Mouse (Mus musculus): ENCODE measurements around the gene Lrfn5. TPM values are rescaled to one million over a fixed set of nuclear protein-coding genes. Genes with fewer than 3 reads are reported as not detected.

Lrfn5 gene
- polyA plus RNA-seq (2015; fragmentation: Nextera tagmentation; extraction: Ambion mirVana): 2.2 and 2.8 TPM in 2 replicates

DNA sequence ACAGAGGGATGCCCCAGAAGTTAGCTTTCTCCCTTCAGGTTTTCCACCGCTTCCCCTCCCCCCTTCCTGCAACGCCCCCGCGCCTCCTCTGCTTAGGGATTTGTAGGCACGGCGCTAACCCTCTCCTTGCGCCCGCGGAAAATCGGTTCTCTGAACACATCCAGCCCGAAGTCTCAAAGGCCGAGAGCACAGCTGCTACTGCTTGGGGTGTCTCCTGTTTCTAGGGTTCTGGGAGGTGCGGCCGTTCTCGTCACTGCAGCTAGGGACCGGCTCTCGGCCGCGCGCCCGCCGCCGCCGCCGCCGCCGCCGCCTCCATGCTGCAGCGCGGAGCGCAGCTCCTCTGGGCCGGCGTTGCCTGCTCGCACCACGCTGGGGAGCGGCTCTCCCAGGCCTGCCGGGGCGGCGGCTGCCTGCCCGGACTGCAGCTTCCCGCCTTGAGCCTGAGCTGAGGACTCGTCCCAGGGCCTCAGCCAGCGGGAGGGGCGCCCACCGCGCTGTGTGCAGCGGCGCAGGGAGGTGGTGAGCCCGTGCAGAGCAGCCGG, at the start of gene Lrfn5:
Gene Lrfn5, plus strand, starts transcription at position 322 of the 542 bp plus-strand sequence.
- peak within 1 kb of the TSS; percentile 50 for H3K9ac ChIP-seq
- H3K27ac ChIP-seq: 0 out of 2 replicates have a peak within 1 kb of the TSS, but pooled peaks have one; percentile 32
- H3K36me3 ChIP-seq: no peaks in the 10 kb centered on the region
- H3K4me3 ChIP-seq (replicated peaks): peak within 1 kb of the TSS; percentile 58
- H3K9me3 ChIP-seq (replicated peaks): no peaks in the 10 kb centered on the region
- ATAC-seq (replicated peaks; ENCODE audit: low FRiP score): peak; percentile 95
- peaks cover 25% of the 10 kb centered on the region for H3K4me1 ChIP-seq
- peak within 1 kb of the TSS; percentile 86 for H3K4me2 ChIP-seq
- under 1% methylated on average over 43 of the region's 50 CpGs for WGBS
- H3K27me3 ChIP-seq: peaks cover 57% of the 10 kb centered on the region

GRCm38 (mm10) chr12:61521501-61522147, 1.3 kb upstream of the Lrfn5 start:
- peaks cover 25% of the 10 kb centered on the region for H3K4me1 ChIP-seq
- ATAC-seq (replicated peaks; ENCODE audit: low FRiP score): no peak
- H3K27me3 ChIP-seq: peaks cover 55% of the 10 kb centered on the region
- peak overlapping the region; percentile 20 for H3K4me3 ChIP-seq (replicated peaks)
- H3K36me3 ChIP-seq: no peaks in the 10 kb centered on the region
- H3K4me2 ChIP-seq: peak overlapping the region; percentile 50
- H3K9me3 ChIP-seq (replicated peaks): no peaks in the 10 kb centered on the region
- H3K9ac ChIP-seq: no peak overlapping the region
- no peak overlapping the region for H3K27ac ChIP-seq
- 3% methylated on average over 20 of the region's 20 CpGs for WGBS

- H3K4me1 ChIP-seq: peaks cover 25% of the 10 kb centered on the region
- H3K9ac ChIP-seq: peak overlapping the region; percentile 50; the same call in 1 of the 2 replicates
- peak; percentile 60 for ATAC-seq (replicated peaks; ENCODE audit: low FRiP score)
- peak overlapping the region; percentile 86 for H3K4me2 ChIP-seq
- H3K4me3 ChIP-seq (replicated peaks): peak overlapping the region; percentile 58
- peaks cover 57% of the 10 kb centered on the region for H3K27me3 ChIP-seq
- WGBS: 4% methylated on average over 6 of the region's 6 CpGs
- H3K27ac ChIP-seq: no peak overlapping the region
- no peaks in the 10 kb centered on the region for H3K36me3 ChIP-seq
- no peaks in the 10 kb centered on the region for H3K9me3 ChIP-seq (replicated peaks)
Measured at GRCm38 (mm10) chr12:61522148-61522828, 662 bp upstream of the Lrfn5 start.

DNA sequence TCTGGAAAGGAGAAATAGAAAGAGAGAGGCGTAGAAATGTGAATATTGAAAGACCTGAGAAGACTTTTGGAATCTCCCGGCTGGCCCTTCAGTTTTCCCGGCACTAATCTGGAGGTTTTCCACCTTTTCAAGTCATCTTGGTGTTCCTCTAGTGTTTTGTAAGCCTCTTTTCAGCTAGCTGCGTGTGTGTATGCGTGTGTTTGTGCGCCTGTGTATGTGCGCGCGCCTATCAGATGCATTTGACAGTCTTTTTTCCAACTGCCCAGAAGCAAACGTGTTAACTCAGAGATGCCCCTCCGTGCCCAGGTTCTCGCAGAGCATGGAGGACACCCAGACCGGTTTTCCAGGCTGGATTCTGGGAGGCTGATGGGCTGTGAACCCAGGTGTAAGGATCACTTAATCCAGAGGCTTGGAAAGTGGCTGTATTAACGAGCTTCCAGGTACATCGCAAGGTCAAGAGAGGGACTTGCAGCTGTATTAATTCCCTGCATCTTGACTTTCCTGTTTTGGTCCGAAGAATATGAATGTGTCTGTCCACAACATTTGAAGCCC, 757 bp downstream of the Lrfn5 start:
- WGBS: 2% methylated on average over 16 of the region's 16 CpGs
- peaks cover 57% of the 10 kb centered on the region for H3K27me3 ChIP-seq

GRCm38 (mm10) chr12:61524183-61524651, 1.3 kb downstream of the Lrfn5 start:
- WGBS: under 1% methylated on average over 33 of the region's 33 CpGs
- Histone ChIP-seq H3K9me3 (replicated peaks) (no peaks in the 10 kb centered on the region), H3K27ac (no peak overlapping the region), H3K4me3 (replicated peaks) (peak overlapping the region; percentile 58), H3K9ac (0 out of 2 replicates have a peak overlapping the region, but pooled peaks have one; percentile 31), H3K4me1 (peaks cover 25% of the 10 kb centered on the region), H3K36me3 (no peaks in the 10 kb centered on the region), H3K4me2 (peak overlapping the region; percentile 86), H3K27me3 (peaks cover 57% of the 10 kb centered on the region)
- no peak for ATAC-seq (replicated peaks; ENCODE audit: low FRiP score)

More for the DNA sequence above, 757 bp downstream of the Lrfn5 start:
- ATAC-seq (replicated peaks; ENCODE audit: low FRiP score): no peak
- H3K4me1 ChIP-seq: peaks cover 25% of the 10 kb centered on the region
- H3K4me2 ChIP-seq: peak overlapping the region; percentile 86
- H3K4me3 ChIP-seq (replicated peaks): peak overlapping the region; percentile 58
- H3K36me3 ChIP-seq: no peaks in the 10 kb centered on the region
- no peaks in the 10 kb centered on the region for H3K9me3 ChIP-seq (replicated peaks)
- no peak overlapping the region for H3K27ac ChIP-seq
- 0 out of 2 replicates have a peak overlapping the region, but pooled peaks have one; percentile 31 for H3K9ac ChIP-seq

DNA sequence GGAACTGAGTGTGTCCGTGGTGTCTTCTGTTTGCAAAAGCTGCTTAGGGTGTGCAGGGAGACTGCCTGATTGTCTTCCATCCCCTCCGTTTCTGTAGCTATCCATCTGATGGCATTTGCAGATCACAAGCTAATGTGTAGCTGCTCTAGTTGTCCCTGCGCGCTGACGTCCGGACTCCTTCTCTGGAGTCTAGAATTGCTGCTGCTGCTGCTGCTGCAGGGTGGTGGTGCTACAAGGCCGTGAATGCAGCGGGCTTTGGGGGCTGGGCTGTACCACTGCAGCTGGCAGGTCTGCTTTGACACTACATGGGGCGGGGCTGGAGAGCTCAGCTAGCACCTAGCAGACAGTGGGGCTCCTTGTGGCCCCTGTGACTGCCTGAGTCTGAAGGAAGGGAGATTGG, 3.2 kb downstream of the Lrfn5 start:
- 2% methylated on average over 9 of the region's 9 CpGs for WGBS
- Histone ChIP-seq H3K4me3 (replicated peaks) (no peak overlapping the region), H3K9me3 (replicated peaks) (no peaks in the 10 kb centered on the region), H3K27me3 (peaks cover 49% of the 10 kb centered on the region), H3K27ac (no peak overlapping the region), H3K4me2 (peak overlapping the region; percentile 3; the same call in 1 of the 2 replicates), H3K4me1 (peaks cover 25% of the 10 kb centered on the region), H3K9ac (no peak overlapping the region), H3K36me3 (no peaks in the 10 kb centered on the region)
- ATAC-seq (replicated peaks; ENCODE audit: low FRiP score): no peak

- H3K36me3 ChIP-seq: no peaks in the 10 kb centered on the region
- H3K27me3 ChIP-seq: no peaks in the 10 kb centered on the region
- H3K4me1 ChIP-seq: no peaks in the 10 kb centered on the region
- ATAC-seq (replicated peaks; ENCODE audit: low FRiP score): no peak
- H3K9ac ChIP-seq: no peak overlapping the region
- no peak overlapping the region for H3K4me2 ChIP-seq
- H3K9me3 ChIP-seq (replicated peaks): no peaks in the 10 kb centered on the region
- no peak overlapping the region for H3K4me3 ChIP-seq (replicated peaks)
- no peak overlapping the region for H3K27ac ChIP-seq
- WGBS: 88% methylated on average over 5 of the region's 5 CpGs
Measured at GRCm38 (mm10) chr12:61579949-61580348, 57.0 kb downstream of the Lrfn5 start.

DNA sequence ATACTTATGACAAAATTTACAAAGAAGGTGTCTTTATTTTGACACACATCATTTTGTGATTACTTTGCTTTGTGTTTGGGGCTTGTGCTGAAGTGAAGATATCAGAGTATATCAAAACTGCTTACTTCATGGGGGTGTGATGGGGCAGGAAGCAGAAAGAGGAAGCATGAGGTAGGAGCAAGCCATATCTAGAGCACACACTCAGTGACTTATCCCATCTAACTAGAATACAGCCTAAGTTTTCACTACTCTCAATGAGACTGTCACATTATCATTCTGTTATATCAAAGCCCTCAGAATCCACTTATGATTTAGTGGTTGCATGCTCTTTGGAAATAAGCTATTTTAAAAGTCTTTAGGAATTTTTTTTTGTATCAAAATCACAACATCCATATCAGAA, 77.4 kb downstream of the Lrfn5 start:
- ATAC-seq (replicated peaks; ENCODE audit: low FRiP score): no peak
- H3K4me2 ChIP-seq: no peak overlapping the region
- H3K4me1 ChIP-seq: no peaks in the 10 kb centered on the region
- no peaks in the 10 kb centered on the region for H3K27me3 ChIP-seq
- no peaks in the 10 kb centered on the region for H3K36me3 ChIP-seq
- H3K27ac ChIP-seq: no peak overlapping the region
- no peak overlapping the region for H3K4me3 ChIP-seq (replicated peaks)
- H3K9me3 ChIP-seq (replicated peaks): no peaks in the 10 kb centered on the region
- no peak overlapping the region for H3K9ac ChIP-seq

DNA sequence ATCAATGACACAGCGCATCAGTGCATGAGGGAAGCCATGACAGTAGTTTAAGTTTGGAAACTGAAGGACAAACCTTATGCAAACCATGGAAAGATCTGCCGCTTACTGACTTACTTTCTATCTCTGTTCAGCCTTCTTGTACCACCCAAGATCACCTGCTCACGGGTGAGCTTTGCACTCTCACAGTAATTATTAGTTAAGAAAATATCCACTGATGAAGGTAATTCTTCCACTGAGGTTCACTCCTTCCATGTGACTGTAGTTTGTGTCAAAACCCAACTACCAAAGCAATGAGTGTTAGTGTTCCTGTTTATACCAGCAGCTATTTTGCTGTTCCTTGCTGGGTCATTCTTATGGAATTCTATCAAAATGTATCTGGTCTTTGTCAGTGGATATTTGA, 84.9 kb downstream of the Lrfn5 start:
- Histone ChIP-seq H3K4me3 (replicated peaks) (no peak overlapping the region), H3K9ac (no peak overlapping the region), H3K4me1 (no peaks in the 10 kb centered on the region), H3K9me3 (replicated peaks) (no peaks in the 10 kb centered on the region), H3K4me2 (no peak overlapping the region), H3K36me3 (no peaks in the 10 kb centered on the region), H3K27me3 (no peaks in the 10 kb centered on the region), H3K27ac (no peak overlapping the region)
- ATAC-seq (replicated peaks; ENCODE audit: low FRiP score): no peak
- 91% methylated on average over 3 of the region's 3 CpGs for WGBS

GRCm38 (mm10) chr12:61610081-61610480, 87.1 kb downstream of the Lrfn5 start:
- Histone ChIP-seq H3K4me3 (replicated peaks) (no peak overlapping the region), H3K27ac (no peak overlapping the region), H3K36me3 (no peaks in the 10 kb centered on the region), H3K4me2 (no peak overlapping the region), H3K4me1 (no peaks in the 10 kb centered on the region), H3K9me3 (replicated peaks) (no peaks in the 10 kb centered on the region), H3K9ac (no peak overlapping the region), H3K27me3 (no peaks in the 10 kb centered on the region)
- ATAC-seq (replicated peaks; ENCODE audit: low FRiP score): no peak
- WGBS: 73% methylated on average over 1 of the region's 1 CpGs

GRCm38 (mm10) chr12:61624532-61624931, 101.6 kb downstream of the Lrfn5 start:
- H3K27ac ChIP-seq: no peak overlapping the region
- H3K4me1 ChIP-seq: no peaks in the 10 kb centered on the region
- no peaks in the 10 kb centered on the region for H3K27me3 ChIP-seq
- no peak overlapping the region for H3K4me2 ChIP-seq
- no peaks in the 10 kb centered on the region for H3K36me3 ChIP-seq
- no peak for ATAC-seq (replicated peaks; ENCODE audit: low FRiP score)
- no peak overlapping the region for H3K9ac ChIP-seq
- H3K9me3 ChIP-seq (replicated peaks): no peaks in the 10 kb centered on the region
- H3K4me3 ChIP-seq (replicated peaks): no peak overlapping the region

- WGBS: 86% methylated on average over 5 of the region's 5 CpGs
- H3K27me3 ChIP-seq: no peaks in the 10 kb centered on the region
- H3K4me2 ChIP-seq: no peak overlapping the region
- H3K9ac ChIP-seq: no peak overlapping the region
- no peaks in the 10 kb centered on the region for H3K9me3 ChIP-seq (replicated peaks)
- H3K36me3 ChIP-seq: no peaks in the 10 kb centered on the region
- no peak overlapping the region for H3K27ac ChIP-seq
- no peak for ATAC-seq (replicated peaks; ENCODE audit: low FRiP score)
- no peak overlapping the region for H3K4me3 ChIP-seq (replicated peaks)
- H3K4me1 ChIP-seq: no peaks in the 10 kb centered on the region
Measured at GRCm38 (mm10) chr12:61654380-61654779, 131.4 kb downstream of the Lrfn5 start.

Data from kidney, embryonic 15.5 days (tissue).